Mouse (Mus musculus): ENCODE results near the gene Ror1. TPM values are rescaled to one million over a fixed set of nuclear protein-coding genes. Genes with fewer than 3 reads are reported as not detected.

Ror1 gene
- polyA plus RNA-seq, 1 experiment from 2014 or later, result 10.5 TPM

- no peaks in the 10 kb centered on the region for H3K27me3 ChIP-seq (replicated peaks)
- H3K4me1 ChIP-seq, result peaks cover 24% of the 10 kb centered on the region
- no peaks in the 10 kb centered on the region for H3K9me3 ChIP-seq
- 53% methylated on average over 4 of the region's 4 CpGs for WGBS
- H3K4me2 ChIP-seq, result no peak overlapping the region
- no peak for ATAC-seq (ENCODE audit: extremely low read depth, insufficient number of reproducible peaks, low FRiP score, low TSS enrichment)
- H3K27ac ChIP-seq (replicated peaks), result no peak overlapping the region
- peaks cover 6% of the 10 kb centered on the region for H3K36me3 ChIP-seq
- H3K4me3 ChIP-seq, result no peak overlapping the region
- no peak overlapping the region for H3K9ac ChIP-seq
These were observed 23.1 kb downstream of the Ror1 start for GRCm38 (mm10) chr4:100118676-100119075.

GRCm38 (mm10) chr4:100119431-100119830 lies 23.8 kb downstream of the Ror1 start:
- peaks cover 23% of the 10 kb centered on the region for H3K4me1 ChIP-seq
- WGBS, result 93% methylated on average over 1 of the region's 1 CpGs

GRCm38 (mm10) chr4:100120547-100120946 lies 25.0 kb downstream of the Ror1 start:
- WGBS, result 76% methylated on average over 5 of the region's 5 CpGs

More at GRCm38 (mm10) chr4:100119431-100119830, 23.8 kb downstream of the Ror1 start:
- peaks cover 6% of the 10 kb centered on the region for H3K36me3 ChIP-seq
- H3K9me3 ChIP-seq, result no peaks in the 10 kb centered on the region
- H3K4me3 ChIP-seq, result no peak overlapping the region
- no peak for ATAC-seq (ENCODE audit: extremely low read depth, insufficient number of reproducible peaks, low FRiP score, low TSS enrichment)
- no peaks in the 10 kb centered on the region for H3K27me3 ChIP-seq (replicated peaks)
- H3K4me2 ChIP-seq, result no peak overlapping the region
- H3K9ac ChIP-seq, result no peak overlapping the region
- H3K27ac ChIP-seq (replicated peaks), result no peak overlapping the region

GRCm38 (mm10) chr4:100122436-100122835 lies 26.8 kb downstream of the Ror1 start:
- no peak overlapping the region for H3K9ac ChIP-seq
- WGBS, result 83% methylated on average over 3 of the region's 3 CpGs
- 0 out of 2 replicates have a peak, but pooled peaks cover under 1% of the 10 kb centered on the region for H3K36me3 ChIP-seq
- H3K27me3 ChIP-seq (replicated peaks), result no peaks in the 10 kb centered on the region
- peaks cover 23% of the 10 kb centered on the region for H3K4me1 ChIP-seq
- ATAC-seq (ENCODE audit: extremely low read depth, insufficient number of reproducible peaks, low FRiP score, low TSS enrichment), result no peak
- H3K4me2 ChIP-seq, result no peak overlapping the region
- H3K9me3 ChIP-seq, result no peaks in the 10 kb centered on the region
- H3K27ac ChIP-seq (replicated peaks), result no peak overlapping the region
- H3K4me3 ChIP-seq, result no peak overlapping the region

More at GRCm38 (mm10) chr4:100120547-100120946, 25.0 kb downstream of the Ror1 start:
- H3K9me3 ChIP-seq, result no peaks in the 10 kb centered on the region
- H3K4me3 ChIP-seq, result no peak overlapping the region
- ATAC-seq (ENCODE audit: extremely low read depth, insufficient number of reproducible peaks, low FRiP score, low TSS enrichment), result no peak
- H3K4me2 ChIP-seq, result no peak overlapping the region
- peaks cover 6% of the 10 kb centered on the region for H3K36me3 ChIP-seq
- H3K9ac ChIP-seq, result no peak overlapping the region
- peaks cover 23% of the 10 kb centered on the region for H3K4me1 ChIP-seq
- H3K27me3 ChIP-seq (replicated peaks), result no peaks in the 10 kb centered on the region
- H3K27ac ChIP-seq (replicated peaks), result no peak overlapping the region

GRCm38 (mm10) chr4:100123519-100123918 lies 27.9 kb downstream of the Ror1 start:
- Histone ChIP-seq H3K27me3 (replicated peaks) (no peaks in the 10 kb centered on the region), H3K4me2 (no peak overlapping the region), H3K36me3 (peaks cover 4% of the 10 kb centered on the region; the same call in 1 of the 2 replicates), H3K4me3 (no peak overlapping the region), H3K9ac (no peak overlapping the region), H3K27ac (replicated peaks) (no peak overlapping the region), H3K9me3 (no peaks in the 10 kb centered on the region), H3K4me1 (peaks cover 29% of the 10 kb centered on the region)
- WGBS, result 54% methylated on average over 3 of the region's 3 CpGs
- no peak for ATAC-seq (ENCODE audit: extremely low read depth, insufficient number of reproducible peaks, low FRiP score, low TSS enrichment)

- Histone ChIP-seq H3K9me3 (no peaks in the 10 kb centered on the region), H3K9ac (no peak overlapping the region), H3K27me3 (replicated peaks) (no peaks in the 10 kb centered on the region), H3K4me1 (peaks cover 35% of the 10 kb centered on the region), H3K4me3 (no peak overlapping the region), H3K36me3 (peaks cover 4% of the 10 kb centered on the region; the same call in 1 of the 2 replicates), H3K4me2 (no peak overlapping the region), H3K27ac (replicated peaks) (no peak overlapping the region)
- ATAC-seq (ENCODE audit: extremely low read depth, insufficient number of reproducible peaks, low FRiP score, low TSS enrichment), result no peak
These were observed 28.5 kb downstream of the Ror1 start for GRCm38 (mm10) chr4:100124056-100124455.

- H3K4me3 ChIP-seq, result no peak overlapping the region
- no peak overlapping the region for H3K4me2 ChIP-seq
- H3K27me3 ChIP-seq (replicated peaks), result no peaks in the 10 kb centered on the region
- no peak for ATAC-seq (ENCODE audit: extremely low read depth, insufficient number of reproducible peaks, low FRiP score, low TSS enrichment)
- H3K27ac ChIP-seq (replicated peaks), result no peak overlapping the region
- 75% methylated on average over 1 of the region's 1 CpGs for WGBS
- H3K36me3 ChIP-seq, result peaks cover 4% of the 10 kb centered on the region; the same call in 1 of the 2 replicates
- H3K9me3 ChIP-seq, result no peaks in the 10 kb centered on the region
- H3K9ac ChIP-seq, result no peak overlapping the region
- peaks cover 43% of the 10 kb centered on the region for H3K4me1 ChIP-seq
These were observed 29.3 kb downstream of the Ror1 start for GRCm38 (mm10) chr4:100124935-100125334.

GRCm38 (mm10) chr4:100126531-100127310 lies 31.1 kb downstream of the Ror1 start:
- peaks cover 4% of the 10 kb centered on the region; the same call in 1 of the 2 replicates for H3K36me3 ChIP-seq
- H3K9me3 ChIP-seq, result no peaks in the 10 kb centered on the region
- no peaks in the 10 kb centered on the region for H3K27me3 ChIP-seq (replicated peaks)
- no peak overlapping the region for H3K4me2 ChIP-seq
- ATAC-seq (ENCODE audit: extremely low read depth, insufficient number of reproducible peaks, low FRiP score, low TSS enrichment), result no peak
- H3K4me1 ChIP-seq, result peaks cover 42% of the 10 kb centered on the region
- H3K27ac ChIP-seq (replicated peaks), result no peak overlapping the region
- H3K4me3 ChIP-seq, result no peak overlapping the region
- no peak overlapping the region for H3K9ac ChIP-seq
- WGBS, result 72% methylated on average over 12 of the region's 12 CpGs

- Histone ChIP-seq H3K27me3 (replicated peaks) (no peaks in the 10 kb centered on the region), H3K36me3 (peaks cover 4% of the 10 kb centered on the region; the same call in 1 of the 2 replicates), H3K27ac (replicated peaks) (0 out of 2 replicates have a peak overlapping the region, but pooled peaks have one; percentile 36), H3K4me2 (no peak overlapping the region), H3K9me3 (no peaks in the 10 kb centered on the region), H3K4me1 (peaks cover 41% of the 10 kb centered on the region), H3K4me3 (no peak overlapping the region), H3K9ac (no peak overlapping the region)
- WGBS, result 78% methylated on average over 12 of the region's 12 CpGs
- no peak for ATAC-seq (ENCODE audit: extremely low read depth, insufficient number of reproducible peaks, low FRiP score, low TSS enrichment)
These were observed 32.7 kb downstream of the Ror1 start for GRCm38 (mm10) chr4:100128026-100128922.

GRCm38 (mm10) chr4:100129201-100129600 lies 33.6 kb downstream of the Ror1 start:
- Histone ChIP-seq H3K4me1 (peaks cover 34% of the 10 kb centered on the region), H3K9me3 (no peaks in the 10 kb centered on the region), H3K27ac (replicated peaks) (peak overlapping the region; percentile 36; the same call in 1 of the 2 replicates), H3K36me3 (peaks cover 4% of the 10 kb centered on the region; the same call in 1 of the 2 replicates), H3K27me3 (replicated peaks) (no peaks in the 10 kb centered on the region), H3K9ac (no peak overlapping the region), H3K4me2 (no peak overlapping the region), H3K4me3 (no peak overlapping the region)
- no peak for ATAC-seq (ENCODE audit: extremely low read depth, insufficient number of reproducible peaks, low FRiP score, low TSS enrichment)
- 49% methylated on average over 5 of the region's 5 CpGs for WGBS

GRCm38 (mm10) chr4:100130771-100131475 lies 35.3 kb downstream of the Ror1 start:
- H3K4me3 ChIP-seq, result no peak overlapping the region
- H3K4me1 ChIP-seq, result peaks cover 44% of the 10 kb centered on the region
- H3K9ac ChIP-seq, result no peak overlapping the region
- 55% methylated on average over 3 of the region's 3 CpGs for WGBS
- H3K36me3 ChIP-seq, result peaks cover 4% of the 10 kb centered on the region; the same call in 1 of the 2 replicates
- peak; percentile 45; the same call in 1 of the 2 replicates for ATAC-seq (ENCODE audit: extremely low read depth, insufficient number of reproducible peaks, low FRiP score, low TSS enrichment)
- no peaks in the 10 kb centered on the region for H3K27me3 ChIP-seq (replicated peaks)
- no peak overlapping the region for H3K4me2 ChIP-seq
- H3K27ac ChIP-seq (replicated peaks), result no peak overlapping the region
- H3K9me3 ChIP-seq, result no peaks in the 10 kb centered on the region

Data from heart, embryonic 13.5 days (tissue).